Mouse (Mus musculus) cerebellum, adult 2 months (tissue): ENCODE results near the gene Limch1. TPM values are rescaled to one million over a fixed set of nuclear protein-coding genes. Genes with fewer than 3 reads are reported as not detected.
A peak's percentile ranks its signal among the peaks of the same experiment; 100 is the strongest.

ENCODE experiments used
- DNase-seq, 2 experiments: peaks; one replicate each; pipeline ENCODE4 v3.0.0; 2021
- H3K27ac ChIP-seq: fragments of 200-500 bp; 2 replicates; pipeline ENCODE4 v1.5.1; 2012; ENCODE audit warnings: low read length, control low read depth, inconsistent platforms; ENCODE audit not compliant: insufficient read depth
- H3K27me3 ChIP-seq: fragments of 200-500 bp; 2 replicates; pipeline ENCODE4 v1.6.1; 2012; ENCODE audit warnings: inconsistent platforms, mild to moderate bottlenecking, low read length, moderate library complexity; ENCODE audit not compliant: control insufficient read depth, insufficient read depth
- H3K4me1 ChIP-seq: fragments of 200-500 bp; 2 replicates; pipeline ENCODE4 v1.6.1; 2011; ENCODE audit warnings: low read length; ENCODE audit not compliant: control insufficient read depth, insufficient read depth
- H3K4me3 ChIP-seq: fragments of 200-500 bp; replicated peaks from 2 replicates; pipeline ENCODE3; 2011; ENCODE audit warnings: mild to moderate bottlenecking, low read depth, low read length, control low read depth; ENCODE audit not compliant: insufficient read depth
- CTCF ChIP-seq: fragments of 200-500 bp; IDR thresholded peaks from 2 replicates; pipeline ENCODE4 v1.5.1; 2011; ENCODE audit warnings: low read depth, mild to moderate bottlenecking, control low read depth, low read length, moderate library complexity, borderline replicate concordance; ENCODE audit not compliant: insufficient read depth
- POLR2A ChIP-seq: fragments of 200-500 bp; IDR thresholded peaks from 2 replicates; pipeline ENCODE4 v1.6.1; 2011; ENCODE audit warnings: low read length, control low read depth, borderline replicate concordance; ENCODE audit not compliant: insufficient read depth
- WGBS: fragments of 180-500 bp; shearing (Covaris S2); methylation state at CpG from one replicate; pipeline ENCODE4 v1.1.7; 2018; 5-methylcytosine and 5-hydroxymethylcytosine counted together
- polyA plus RNA-seq: library from polyadenylated mRNA; depleted of rRNA; stranded (reverse); fragments of >200 nt; gene quantifications from 2 replicates; pipeline ENCODE4 v1.2.3, GENCODE M21; 2012

Limch1 gene
- polyA plus RNA-seq, 1 experiment: 68.1 TPM

- H3K4me1 ChIP-seq: peaks cover 18% of the 10 kb centered on the region
- H3K27me3 ChIP-seq: no peaks in the 10 kb centered on the region
- no peak for DNase-seq
- H3K27ac ChIP-seq: no peak overlapping the region
- TF ChIP-seq CTCF: no peak
- H3K4me3 ChIP-seq: no peak overlapping the region
- 50% methylated on average over 5 of the region's 5 CpGs for WGBS
These were observed 3.0 kb downstream of the Limch1 start for GRCm38 (mm10) chr5:66748448-66749115.

- peaks cover 18% of the 10 kb centered on the region for H3K4me1 ChIP-seq
- DNase-seq: peak; percentile 50 to 72
- H3K27me3 ChIP-seq: no peaks in the 10 kb centered on the region
- H3K4me3 ChIP-seq: no peak overlapping the region
- TF ChIP-seq POLR2A (no peak), CTCF (no peak)
- no peak overlapping the region for H3K27ac ChIP-seq
- WGBS: 8% methylated on average over 7 of the region's 7 CpGs
These were observed 5.0 kb downstream of the Limch1 start for GRCm38 (mm10) chr5:66750641-66751040.

GRCm38 (mm10) chr5:66751332-66751980 lies 5.8 kb downstream of the Limch1 start:
- DNase-seq: peak in 1 of 2 experiments; percentile 29
- Histone ChIP-seq H3K27ac (no peak overlapping the region), H3K27me3 (no peaks in the 10 kb centered on the region), H3K4me1 (peaks cover 18% of the 10 kb centered on the region), H3K4me3 (no peak overlapping the region)
- TF ChIP-seq CTCF: no peak
- TF ChIP-seq POLR2A: no peak
- 58% methylated on average over 3 of the region's 3 CpGs for WGBS

GRCm38 (mm10) chr5:66753620-66754019 lies 8.0 kb downstream of the Limch1 start:
- Histone ChIP-seq H3K4me1 (peaks cover 15% of the 10 kb centered on the region), H3K27ac (no peak overlapping the region), H3K27me3 (no peaks in the 10 kb centered on the region), H3K4me3 (no peak overlapping the region)
- no peak for DNase-seq
- 82% methylated on average over 9 of the region's 9 CpGs for WGBS
- no peak for TF ChIP-seq POLR2A
- TF ChIP-seq CTCF: no peak

- Histone ChIP-seq H3K4me3 (no peak overlapping the region), H3K4me1 (peaks cover 8% of the 10 kb centered on the region), H3K27ac (no peak overlapping the region), H3K27me3 (no peaks in the 10 kb centered on the region)
- no peak for DNase-seq
- TF ChIP-seq POLR2A (no peak), CTCF (no peak)
- 78% methylated on average over 10 of the region's 10 CpGs for WGBS
These were observed 11.4 kb downstream of the Limch1 start for GRCm38 (mm10) chr5:66756821-66757705.

GRCm38 (mm10) chr5:66757706-66758237 lies 12.1 kb downstream of the Limch1 start:
- Histone ChIP-seq H3K27me3 (no peaks in the 10 kb centered on the region), H3K4me1 (peaks cover 4% of the 10 kb centered on the region), H3K27ac (no peak overlapping the region), H3K4me3 (no peak overlapping the region)
- 81% methylated on average over 2 of the region's 2 CpGs for WGBS
- no peak for DNase-seq
- TF ChIP-seq POLR2A (no peak), CTCF (no peak)

GRCm38 (mm10) chr5:66759354-66759753 lies 13.7 kb downstream of the Limch1 start:
- H3K4me1 ChIP-seq: peaks cover 4% of the 10 kb centered on the region
- TF ChIP-seq POLR2A (no peak), CTCF (no peak)
- no peak overlapping the region for H3K4me3 ChIP-seq
- no peak overlapping the region for H3K27ac ChIP-seq
- DNase-seq: no peak
- no peaks in the 10 kb centered on the region for H3K27me3 ChIP-seq
- 83% methylated on average over 2 of the region's 2 CpGs for WGBS
